Mouse (Mus musculus) neural tube, embryonic 12.5 days (tissue): ENCODE data around the gene Fstl4. TPM values are rescaled to one million over a fixed set of nuclear protein-coding genes. Genes with fewer than 3 reads are reported as not detected.

Source experiments
- ATAC-seq: fragments of 200-750 bp; cut with Nextera tagmentation; 2 replicates; pipeline ENCODE4 v1.8.0; 2017; ENCODE audit warnings: low read depth, mild to moderate bottlenecking, moderate TSS enrichment, moderate library complexity; ENCODE audit not compliant: low FRiP score
- H3K27ac ChIP-seq: fragments of 300-500 bp; sonication (generic); 2 replicates; pipeline ENCODE4 v1.5.1; 2016
- H3K27me3 ChIP-seq: fragments of 300-500 bp; sonication (generic); replicated peaks from 2 replicates; pipeline ENCODE4 v1.6.1; 2016; ENCODE audit warnings: mild to moderate bottlenecking
- H3K36me3 ChIP-seq: fragments of 300-500 bp; sonication (generic); 2 replicates; pipeline ENCODE4 v1.6.1; 2016; ENCODE audit warnings: mild to moderate bottlenecking
- H3K4me1 ChIP-seq: fragments of 300-500 bp; sonication (generic); 2 replicates; pipeline ENCODE4 v1.6.1; 2016
- H3K4me2 ChIP-seq: fragments of 300-500 bp; sonication (generic); replicated peaks from 2 replicates; pipeline ENCODE4 v1.6.1; 2016; ENCODE audit warnings: mild to moderate bottlenecking
- H3K4me3 ChIP-seq: fragments of 300-500 bp; sonication (generic); 2 replicates; pipeline ENCODE4 v1.5.1; 2016
- H3K9ac ChIP-seq: fragments of 300-500 bp; sonication (generic); 2 replicates; pipeline ENCODE4 v1.6.1; 2016; ENCODE audit warnings: mild to moderate bottlenecking
- H3K9me3 ChIP-seq: fragments of 300-500 bp; sonication (generic); 2 replicates; pipeline ENCODE4 v1.6.1; 2016; ENCODE audit warnings: mild to moderate bottlenecking
- WGBS: fragments of 180-500 bp; shearing (Covaris S2); methylation state at CpG from one replicate; pipeline ENCODE4 v1.1.7; 2016; 5-methylcytosine and 5-hydroxymethylcytosine counted together
- polyA plus RNA-seq: library from polyadenylated mRNA; unstranded; fragments of >200 nt; fragmentation: Nextera tagmentation; extraction: Ambion mirVana; gene quantifications from 2 replicates; pipeline ENCODE4 v1.2.1, GENCODE M21; 2016

Gene Fstl4
- polyA plus RNA-seq, 1 experiment from 2014 or later: 8.7 TPM

DNA sequence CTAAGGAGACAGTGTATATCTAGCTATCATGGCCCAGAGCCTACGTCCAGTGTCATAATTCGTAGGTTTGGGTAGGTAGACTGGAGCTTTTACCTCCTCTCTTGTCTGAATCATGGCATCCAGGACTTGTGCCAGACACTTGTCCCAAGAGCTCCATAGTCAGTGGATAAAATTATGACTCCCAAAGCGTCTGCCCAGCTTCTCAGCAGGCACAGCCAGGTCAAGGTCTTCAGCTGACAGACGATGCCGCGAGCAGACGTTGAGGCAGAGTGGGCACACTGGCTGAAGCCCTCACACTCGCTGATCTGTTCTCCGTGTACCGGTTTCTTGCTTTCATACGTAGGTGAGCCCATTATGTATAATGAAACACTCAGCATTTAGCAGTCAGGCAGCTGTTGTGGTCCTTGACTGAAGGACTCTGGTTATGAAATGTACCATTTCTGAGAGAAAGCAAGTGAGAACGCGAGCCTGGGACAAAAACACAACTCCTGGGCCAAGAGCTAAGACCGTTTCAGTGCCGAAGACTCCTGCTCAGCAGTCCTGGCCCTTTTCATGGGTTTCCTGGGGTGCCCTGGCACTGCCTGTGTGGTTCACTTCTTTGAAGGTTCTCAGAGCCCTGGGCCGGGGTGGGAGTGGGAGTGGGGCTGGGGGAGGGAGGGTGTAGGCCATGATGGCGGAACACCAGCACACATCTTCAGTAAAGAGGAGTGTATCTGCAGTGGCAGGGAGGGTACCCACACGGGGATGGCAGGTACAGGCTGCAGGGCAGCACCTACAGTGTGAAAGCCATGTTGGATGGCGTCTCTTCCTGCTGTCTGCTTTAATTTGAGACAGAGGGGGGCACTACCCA lies 111.7 kb downstream of the Fstl4 start:
- Histone ChIP-seq H3K4me2 (no peak overlapping the region), H3K27me3 (no peaks in the 10 kb centered on the region), H3K36me3 (no peaks in the 10 kb centered on the region), H3K4me3 (no peak overlapping the region), H3K9me3 (no peaks in the 10 kb centered on the region; the same call in 1 of the 2 replicates), H3K9ac (no peak overlapping the region), H3K4me1 (no peaks in the 10 kb centered on the region), H3K27ac (no peak overlapping the region)
- ATAC-seq: no peak
- WGBS: 92% methylated on average over 19 of the region's 19 CpGs

DNA sequence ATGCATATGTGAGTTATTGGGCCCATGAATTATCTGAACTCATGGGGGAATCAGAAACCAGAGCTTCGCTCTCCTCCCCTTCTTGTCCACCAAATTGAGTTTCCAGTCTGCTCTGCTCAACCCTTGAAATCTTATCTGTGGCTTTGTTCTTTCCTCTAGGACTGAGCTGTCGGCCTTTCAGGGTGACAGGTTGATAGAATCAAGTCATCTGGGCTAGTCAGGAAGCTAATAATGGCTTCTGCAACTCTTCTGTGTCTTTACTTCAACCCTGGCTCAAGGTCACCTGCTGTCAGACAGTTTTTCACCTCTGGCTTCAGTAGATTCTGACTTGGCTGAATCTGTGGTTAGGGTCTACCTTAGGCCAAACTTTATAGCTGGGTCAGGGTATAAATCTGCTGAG lies 113.2 kb downstream of the Fstl4 start:
- Histone ChIP-seq H3K27ac (no peak overlapping the region), H3K9me3 (no peaks in the 10 kb centered on the region; the same call in 1 of the 2 replicates), H3K36me3 (no peaks in the 10 kb centered on the region), H3K4me3 (no peak overlapping the region), H3K4me2 (no peak overlapping the region), H3K9ac (no peak overlapping the region), H3K27me3 (no peaks in the 10 kb centered on the region), H3K4me1 (no peaks in the 10 kb centered on the region)
- ATAC-seq: no peak
- WGBS: 69% methylated on average over 2 of the region's 2 CpGs

DNA sequence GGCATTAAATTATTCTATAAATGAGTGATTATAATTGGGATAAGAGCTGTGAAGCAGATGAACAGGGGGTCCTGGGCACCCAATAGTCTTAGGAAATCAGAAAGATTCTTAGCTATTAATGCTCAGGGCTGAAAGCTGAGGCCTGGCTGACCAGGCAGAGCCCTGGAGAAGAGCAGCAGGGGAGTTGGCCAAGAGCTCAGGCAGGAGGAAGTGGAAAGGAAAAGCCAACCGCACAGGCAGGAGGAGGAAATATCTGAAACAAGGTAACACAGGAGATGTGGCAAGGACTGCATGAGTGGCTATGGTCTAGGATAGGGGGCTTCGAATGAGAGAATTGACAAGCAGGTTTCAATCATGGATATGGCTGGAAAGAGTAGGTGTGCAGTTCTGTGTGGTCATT lies 115.5 kb downstream of the Fstl4 start:
- H3K36me3 ChIP-seq: no peaks in the 10 kb centered on the region
- no peaks in the 10 kb centered on the region for H3K9me3 ChIP-seq
- H3K9ac ChIP-seq: no peak overlapping the region
- no peak for ATAC-seq
- 88% methylated on average over 2 of the region's 2 CpGs for WGBS
- H3K4me3 ChIP-seq: no peak overlapping the region
- no peaks in the 10 kb centered on the region for H3K27me3 ChIP-seq
- H3K4me1 ChIP-seq: no peaks in the 10 kb centered on the region
- no peak overlapping the region for H3K4me2 ChIP-seq
- no peak overlapping the region for H3K27ac ChIP-seq

DNA sequence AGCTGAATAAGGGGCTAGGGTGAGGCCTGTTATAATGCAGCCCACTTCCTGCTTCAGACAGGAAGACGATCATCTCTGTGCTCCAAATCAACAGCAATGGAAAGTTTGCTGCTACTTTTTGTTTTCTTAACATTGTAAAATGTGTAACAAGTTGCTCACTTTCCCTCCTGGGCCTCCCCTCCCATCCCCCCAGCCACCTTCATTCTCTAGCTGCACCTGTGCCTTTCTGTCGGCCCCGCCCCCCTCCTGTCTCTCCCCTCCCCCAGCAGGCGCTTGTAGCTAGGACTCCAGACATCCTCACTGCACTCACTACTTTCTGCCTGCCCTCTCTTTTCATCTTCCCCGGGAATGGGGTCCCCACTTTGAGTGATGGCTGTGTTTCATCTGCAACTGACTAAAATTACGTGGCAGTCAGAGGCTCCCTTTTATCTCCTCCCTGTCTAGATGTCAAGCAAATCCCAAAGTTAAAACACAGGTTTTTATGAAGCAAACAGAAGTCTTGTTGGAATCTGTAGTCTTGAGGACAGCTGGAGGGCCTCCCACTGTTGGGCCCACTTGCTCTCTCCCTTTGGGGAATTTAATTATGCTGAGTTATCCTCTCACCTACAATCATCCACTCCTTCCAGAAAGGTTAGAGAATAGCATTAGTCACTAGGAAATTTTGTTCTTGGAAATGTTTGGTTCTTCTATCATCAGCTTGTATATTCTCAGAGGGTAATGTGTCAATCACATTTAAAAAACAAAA lies 122.3 kb downstream of the Fstl4 start:
- Histone ChIP-seq H3K4me2 (no peak overlapping the region), H3K36me3 (no peaks in the 10 kb centered on the region), H3K4me1 (no peaks in the 10 kb centered on the region; the same call in 1 of the 2 replicates), H3K9me3 (no peaks in the 10 kb centered on the region), H3K9ac (no peak overlapping the region), H3K27me3 (no peaks in the 10 kb centered on the region), H3K4me3 (no peak overlapping the region), H3K27ac (no peak overlapping the region)
- no peak for ATAC-seq
- 8% methylated on average over 6 of the region's 6 CpGs for WGBS

DNA sequence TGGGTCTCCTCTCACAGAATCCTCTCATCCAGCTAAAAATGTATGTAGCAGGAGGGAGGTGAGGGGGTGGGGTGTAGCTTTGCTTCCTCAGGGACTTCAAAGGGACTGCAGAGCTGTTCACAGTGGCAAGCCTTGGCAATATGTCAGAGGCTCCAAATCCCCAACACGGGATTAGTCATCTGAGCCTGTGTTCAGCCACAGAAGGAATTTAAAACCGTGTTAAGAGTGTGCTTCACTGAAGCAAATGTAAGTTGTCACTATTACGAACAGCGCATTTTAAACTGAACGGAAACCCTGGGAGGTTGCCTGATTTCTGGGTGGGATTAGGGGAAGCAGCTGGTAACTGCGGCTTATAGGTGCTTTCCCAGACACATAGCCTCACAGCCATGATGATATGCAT lies 123.7 kb downstream of the Fstl4 start:
- Histone ChIP-seq H3K4me1 (no peaks in the 10 kb centered on the region; the same call in 1 of the 2 replicates), H3K4me2 (no peak overlapping the region), H3K27me3 (no peaks in the 10 kb centered on the region), H3K27ac (no peak overlapping the region), H3K9ac (no peak overlapping the region), H3K4me3 (no peak overlapping the region), H3K36me3 (no peaks in the 10 kb centered on the region), H3K9me3 (no peaks in the 10 kb centered on the region)
- ATAC-seq: no peak
- WGBS: 31% methylated on average over 6 of the region's 6 CpGs

DNA sequence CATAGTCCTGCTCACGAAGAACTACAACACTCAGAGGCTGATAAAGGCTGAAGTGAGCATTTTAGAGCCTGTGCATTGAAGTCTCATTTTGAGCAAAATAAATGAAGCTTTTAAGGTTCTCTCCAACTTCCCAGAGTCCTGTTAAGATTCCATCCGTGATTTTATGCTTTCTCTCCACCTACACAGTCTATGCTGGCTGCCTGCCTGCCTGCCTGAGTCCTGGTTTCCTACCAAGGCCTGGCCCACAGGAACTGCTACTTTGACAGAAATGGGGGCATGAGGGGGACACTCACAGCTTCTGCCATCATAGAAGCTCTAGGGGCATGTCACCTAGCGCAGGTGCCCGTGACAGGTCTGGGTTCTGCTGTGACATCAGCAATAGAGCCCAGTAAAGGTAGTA lies 125.1 kb downstream of the Fstl4 start:
- Histone ChIP-seq H3K9me3 (no peaks in the 10 kb centered on the region), H3K4me2 (no peak overlapping the region), H3K27me3 (no peaks in the 10 kb centered on the region), H3K27ac (no peak overlapping the region), H3K4me1 (no peaks in the 10 kb centered on the region; the same call in 1 of the 2 replicates), H3K4me3 (no peak overlapping the region), H3K36me3 (no peaks in the 10 kb centered on the region), H3K9ac (no peak overlapping the region)
- ATAC-seq: no peak
- WGBS: 80% methylated on average over 4 of the region's 4 CpGs

DNA sequence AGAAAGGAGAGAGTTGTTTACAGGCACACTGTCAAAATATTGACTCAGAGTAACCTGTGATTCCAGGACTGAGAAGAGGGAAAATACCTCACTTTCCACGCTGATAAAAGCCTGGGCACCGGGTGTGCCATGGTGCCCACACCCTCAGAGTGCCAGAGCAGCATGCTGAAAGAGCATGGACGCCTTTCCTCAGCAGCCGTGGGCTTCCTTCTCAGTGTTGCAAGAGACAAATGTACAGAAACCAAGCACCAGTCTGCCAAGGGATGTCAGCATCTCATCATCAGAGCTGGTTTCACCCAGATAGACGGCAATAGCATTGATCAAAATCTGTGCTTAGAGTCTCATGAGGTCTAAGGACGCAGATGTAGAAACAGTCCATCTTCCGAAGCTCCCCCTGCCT lies 125.7 kb downstream of the Fstl4 start:
- Histone ChIP-seq H3K27me3 (no peaks in the 10 kb centered on the region), H3K9me3 (no peaks in the 10 kb centered on the region), H3K36me3 (no peaks in the 10 kb centered on the region), H3K27ac (no peak overlapping the region), H3K9ac (no peak overlapping the region), H3K4me1 (no peaks in the 10 kb centered on the region; the same call in 1 of the 2 replicates), H3K4me2 (no peak overlapping the region), H3K4me3 (no peak overlapping the region)
- 82% methylated on average over 7 of the region's 7 CpGs for WGBS
- no peak for ATAC-seq

DNA sequence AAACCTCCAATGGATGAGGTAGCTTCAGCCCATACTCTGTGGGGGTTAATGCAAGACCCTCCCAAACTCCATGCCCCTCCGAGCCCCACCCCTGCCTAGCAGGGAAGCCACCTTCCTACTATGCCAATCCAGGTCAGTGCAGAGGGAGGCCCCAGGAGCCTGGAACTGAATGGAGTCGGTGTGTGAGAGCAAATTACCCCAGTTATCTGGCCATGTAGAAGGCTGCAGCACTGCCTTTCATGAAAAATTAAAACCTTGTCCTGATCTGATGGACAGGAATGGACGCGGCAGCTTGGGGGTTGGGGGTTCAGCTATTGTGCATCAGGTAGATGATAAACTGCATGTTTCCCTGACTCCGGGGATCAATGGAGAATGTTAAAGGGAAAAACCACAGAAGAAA lies 139.7 kb downstream of the Fstl4 start:
- no peak overlapping the region for H3K9ac ChIP-seq
- no peak overlapping the region for H3K4me3 ChIP-seq
- no peak overlapping the region for H3K27ac ChIP-seq
- no peaks in the 10 kb centered on the region for H3K4me1 ChIP-seq
- H3K27me3 ChIP-seq: no peaks in the 10 kb centered on the region
- WGBS: 78% methylated on average over 5 of the region's 5 CpGs
- H3K9me3 ChIP-seq: no peaks in the 10 kb centered on the region
- no peak for ATAC-seq
- H3K36me3 ChIP-seq: no peaks in the 10 kb centered on the region
- no peak overlapping the region for H3K4me2 ChIP-seq

DNA sequence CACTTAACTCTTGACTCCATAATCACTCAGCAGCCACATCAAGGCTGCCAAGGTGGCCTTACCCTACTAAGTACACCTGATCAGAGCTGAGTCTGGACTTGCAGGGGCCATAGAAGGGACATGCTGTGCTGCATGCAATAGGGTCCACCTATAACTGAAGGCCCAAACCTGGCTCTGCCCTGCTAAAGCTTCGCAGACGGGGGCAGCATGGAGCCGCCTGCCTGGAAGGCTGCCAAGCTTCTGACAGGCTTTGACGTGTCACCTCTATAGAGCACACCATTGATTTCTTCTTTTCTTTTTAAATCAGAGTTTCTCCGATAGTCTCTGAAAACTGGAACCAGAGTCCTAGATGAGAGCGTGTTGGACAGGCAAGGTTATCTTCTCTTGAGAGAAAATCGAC lies 146.4 kb downstream of the Fstl4 start:
- 72% methylated on average over 7 of the region's 7 CpGs for WGBS
- ATAC-seq: no peak

DNA sequence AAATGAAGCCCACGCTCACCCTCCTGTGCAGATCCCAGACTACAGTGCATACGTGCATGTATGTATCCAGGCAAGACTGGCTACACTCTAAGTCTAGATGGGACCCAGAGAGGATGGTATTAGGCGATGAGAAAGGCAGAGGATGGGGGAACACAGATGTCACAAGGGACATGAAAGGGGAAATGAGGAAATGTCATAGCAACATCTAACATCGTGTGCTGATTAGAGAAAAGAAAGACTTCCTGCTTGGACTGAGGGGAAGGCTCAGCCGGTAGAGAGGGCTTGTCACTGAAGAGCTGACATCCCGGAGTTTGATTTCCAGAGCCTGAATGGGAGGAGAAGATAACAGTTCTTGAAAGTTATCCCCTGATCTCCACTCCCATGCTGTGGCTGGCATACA lies 150.0 kb downstream of the Fstl4 start:
- no peak for ATAC-seq
- Histone ChIP-seq H3K4me3 (no peak overlapping the region), H3K27me3 (no peaks in the 10 kb centered on the region), H3K9me3 (0 out of 2 replicates have a peak, but pooled peaks cover 3% of the 10 kb centered on the region), H3K4me1 (peaks cover 4% of the 10 kb centered on the region), H3K27ac (no peak overlapping the region), H3K4me2 (no peak overlapping the region), H3K9ac (no peak overlapping the region), H3K36me3 (no peaks in the 10 kb centered on the region)
- 77% methylated on average over 6 of the region's 6 CpGs for WGBS

More for the DNA sequence above, 146.4 kb downstream of the Fstl4 start:
- Histone ChIP-seq H3K27ac (no peak overlapping the region), H3K4me1 (no peaks in the 10 kb centered on the region), H3K36me3 (no peaks in the 10 kb centered on the region), H3K27me3 (no peaks in the 10 kb centered on the region), H3K9me3 (0 out of 2 replicates have a peak, but pooled peaks cover 3% of the 10 kb centered on the region), H3K4me3 (no peak overlapping the region), H3K4me2 (no peak overlapping the region), H3K9ac (no peak overlapping the region)

DNA sequence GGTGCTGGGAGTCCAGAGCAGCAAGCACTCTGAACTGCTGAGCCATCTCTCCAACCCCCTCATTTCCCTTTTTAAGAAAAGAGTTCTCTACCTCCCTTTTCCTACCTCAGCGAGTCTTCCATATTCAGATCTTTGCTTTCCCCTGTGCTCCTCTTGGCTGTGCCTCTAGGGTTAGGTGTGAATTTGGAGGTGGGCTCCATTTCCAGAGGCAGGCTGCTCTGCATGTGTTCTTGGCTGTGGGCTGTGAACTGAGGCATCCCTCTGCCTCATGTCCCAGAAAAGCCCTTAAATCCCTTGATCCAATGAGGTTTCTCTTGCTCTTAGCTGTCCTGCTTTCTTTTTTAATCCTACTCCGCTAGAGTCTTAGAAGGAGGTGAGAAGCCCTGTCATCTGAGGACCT lies 151.2 kb downstream of the Fstl4 start:
- H3K4me1 ChIP-seq: peaks cover 8% of the 10 kb centered on the region
- H3K9me3 ChIP-seq: 0 out of 2 replicates have a peak, but pooled peaks cover 3% of the 10 kb centered on the region
- no peaks in the 10 kb centered on the region for H3K36me3 ChIP-seq
- H3K27me3 ChIP-seq: no peaks in the 10 kb centered on the region
- 94% methylated on average over 2 of the region's 2 CpGs for WGBS
- no peak overlapping the region for H3K4me2 ChIP-seq
- H3K9ac ChIP-seq: no peak overlapping the region
- ATAC-seq: no peak
- no peak overlapping the region for H3K27ac ChIP-seq
- no peak overlapping the region for H3K4me3 ChIP-seq

DNA sequence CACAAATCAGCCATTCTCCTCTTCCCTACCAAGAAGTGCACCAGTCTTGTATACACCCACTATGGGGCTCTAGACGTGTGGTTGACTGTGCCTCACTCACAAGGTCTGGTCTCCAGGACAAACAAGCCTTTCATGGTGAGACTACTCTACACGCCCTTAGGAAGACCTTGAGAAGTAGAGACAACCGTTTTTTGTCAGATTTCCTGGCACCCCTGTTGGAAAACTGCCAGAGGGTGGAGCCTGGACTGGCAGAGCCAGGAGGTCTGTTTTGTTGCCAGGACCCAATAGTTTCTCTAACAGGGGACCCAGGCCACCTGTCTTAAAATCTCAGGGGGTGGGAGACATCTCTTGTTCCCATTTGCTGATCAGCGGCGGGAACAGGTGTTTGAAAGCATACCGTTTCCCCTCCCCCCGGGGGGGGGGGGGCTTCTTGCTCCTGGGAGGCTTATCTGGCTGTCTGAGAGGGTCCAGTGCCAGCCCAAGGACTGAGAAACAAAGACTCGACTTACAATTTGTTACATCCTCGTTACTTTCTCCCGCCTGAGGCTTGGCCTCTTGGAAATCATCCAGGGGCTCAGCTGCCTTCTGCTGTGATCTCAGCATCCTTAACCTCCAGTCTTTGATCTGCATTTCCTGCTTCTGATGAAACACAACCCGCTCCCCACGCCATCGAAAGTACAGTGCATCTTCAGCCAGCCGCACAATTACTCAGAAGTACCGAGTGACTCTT lies 155.0 kb downstream of the Fstl4 start:
- H3K9ac ChIP-seq: no peak overlapping the region
- no peaks in the 10 kb centered on the region for H3K36me3 ChIP-seq
- 0 out of 2 replicates have a peak, but pooled peaks cover 3% of the 10 kb centered on the region for H3K9me3 ChIP-seq
- no peak for ATAC-seq
- no peak overlapping the region for H3K4me2 ChIP-seq
- no peak overlapping the region for H3K27ac ChIP-seq
- 58% methylated on average over 15 of the region's 15 CpGs for WGBS
- no peaks in the 10 kb centered on the region for H3K27me3 ChIP-seq
- no peak overlapping the region for H3K4me3 ChIP-seq
- peaks cover 8% of the 10 kb centered on the region for H3K4me1 ChIP-seq
